Mouse (Mus musculus) small intestine, adult 2 months (tissue): ENCODE results near the gene Zfyve28.

ENCODE experiments used
- CTCF ChIP-seq: fragments of 200-500 bp; IDR thresholded peaks from 2 replicates; pipeline ENCODE4 v1.5.1; 2012; ENCODE audit warnings: low read depth, mild to moderate bottlenecking, control low read depth, inconsistent platforms, low read length, moderate library complexity, mixed read lengths; ENCODE audit not compliant: insufficient replicate concordance, insufficient read length; ENCODE audit errors: extremely low read depth
- POLR2A ChIP-seq: fragments of 200-500 bp; IDR thresholded peaks from 2 replicates; pipeline ENCODE4 v1.6.1; 2012; ENCODE audit warnings: low read depth, mild to moderate bottlenecking, control low read depth, inconsistent platforms, low read length, moderate library complexity

- TF ChIP-seq CTCF: no peak
- no peak for TF ChIP-seq POLR2A
Measured at GRCm38 (mm10) chr5:34266065-34266464, 22.2 kb downstream of the Zfyve28 start.
